Mouse (Mus musculus) small intestine, adult 2 months (tissue): ENCODE data around the gene Tsc2. TPM values are rescaled to one million over a fixed set of nuclear protein-coding genes. Genes with fewer than 3 reads are reported as not detected.
A peak's percentile ranks its signal among the peaks of the same experiment; 100 is the strongest.

Experiments used
- H3K27ac ChIP-seq: fragments of 200-500 bp; 2 replicates; pipeline ENCODE4 v1.5.1; 2012; ENCODE audit warnings: low read depth, low read length, control low read depth, inconsistent platforms; ENCODE audit not compliant: insufficient read depth
- H3K27me3 ChIP-seq: fragments of 200-500 bp; 2 replicates; pipeline ENCODE4 v1.6.1; 2012; ENCODE audit warnings: mild to moderate bottlenecking, moderate library complexity, low read length, inconsistent platforms; ENCODE audit not compliant: control insufficient read depth, insufficient read depth
- H3K36me3 ChIP-seq: fragments of 200-500 bp; 2 replicates; pipeline ENCODE4 v1.6.1; 2012; ENCODE audit warnings: mild to moderate bottlenecking, low read length, control low read depth, inconsistent platforms; ENCODE audit not compliant: control insufficient read depth, insufficient read depth
- H3K4me1 ChIP-seq: fragments of 200-500 bp; 2 replicates; pipeline ENCODE4 v1.6.1; 2012; ENCODE audit warnings: low read length, inconsistent platforms, mixed read lengths; ENCODE audit not compliant: control insufficient read depth, insufficient read depth, insufficient read length
- H3K4me3 ChIP-seq: fragments of 200-500 bp; 2 replicates; pipeline ENCODE4 v1.5.1; 2012; ENCODE audit warnings: low read depth, mild to moderate bottlenecking, control low read depth, inconsistent platforms, low read length, moderate library complexity
- CTCF ChIP-seq: fragments of 200-500 bp; IDR thresholded peaks from 2 replicates; pipeline ENCODE4 v1.5.1; 2012; ENCODE audit warnings: low read depth, mild to moderate bottlenecking, control low read depth, inconsistent platforms, low read length, moderate library complexity, mixed read lengths; ENCODE audit not compliant: insufficient replicate concordance, insufficient read length; ENCODE audit errors: extremely low read depth
- POLR2A ChIP-seq: fragments of 200-500 bp; IDR thresholded peaks from 2 replicates; pipeline ENCODE4 v1.6.1; 2012; ENCODE audit warnings: low read depth, mild to moderate bottlenecking, control low read depth, inconsistent platforms, low read length, moderate library complexity
- WGBS: fragments of 180-500 bp; shearing (Covaris S2); methylation state at CpG from one replicate; pipeline ENCODE4 v1.1.7; 2018; 5-methylcytosine and 5-hydroxymethylcytosine counted together
- polyA plus RNA-seq: library from polyadenylated mRNA; depleted of rRNA; stranded (reverse); fragments of >200 nt; gene quantifications from 2 replicates; pipeline ENCODE4 v1.2.3, GENCODE M21; 2012

Tsc2 gene
- polyA plus RNA-seq, 1 experiment: 83.5 TPM

GRCm38 (mm10) chr17:24558600-24559099 is 73.8 kb downstream of the Tsc2 start:
- 71% methylated on average over 4 of the region's 4 CpGs for WGBS
- peak overlapping the region; percentile 62; the same call in 1 of the 2 replicates for H3K27ac ChIP-seq

GRCm38 (mm10) chr17:24557091-24557490 is 75.3 kb downstream of the Tsc2 start:
- H3K36me3 ChIP-seq: no peaks in the 10 kb centered on the region
- no peak overlapping the region for H3K4me3 ChIP-seq
- H3K4me1 ChIP-seq: peaks cover 3% of the 10 kb centered on the region; the same call in 1 of the 2 replicates
- peak overlapping the region; percentile 14; the same call in 1 of the 2 replicates for H3K27ac ChIP-seq
- H3K27me3 ChIP-seq: no peaks in the 10 kb centered on the region
- 78% methylated on average over 7 of the region's 7 CpGs for WGBS
- no peak for TF ChIP-seq POLR2A
- TF ChIP-seq CTCF: no peak

More at GRCm38 (mm10) chr17:24558600-24559099, 73.8 kb downstream of the Tsc2 start:
- Histone ChIP-seq H3K4me1 (peaks cover 3% of the 10 kb centered on the region; the same call in 1 of the 2 replicates), H3K27me3 (no peaks in the 10 kb centered on the region), H3K4me3 (no peak overlapping the region), H3K36me3 (no peaks in the 10 kb centered on the region)
- TF ChIP-seq POLR2A: no peak
- TF ChIP-seq CTCF: no peak

- peaks cover 12% of the 10 kb centered on the region for H3K4me1 ChIP-seq
- H3K27me3 ChIP-seq: no peaks in the 10 kb centered on the region
- H3K36me3 ChIP-seq: no peaks in the 10 kb centered on the region
- 61% methylated on average over 3 of the region's 3 CpGs for WGBS
- TF ChIP-seq CTCF: no peak
- no peak for TF ChIP-seq POLR2A
- H3K4me3 ChIP-seq: peak overlapping the region; percentile 77
- peak overlapping the region; percentile 79 for H3K27ac ChIP-seq
These were observed 81.4 kb downstream of the Tsc2 start for GRCm38 (mm10) chr17:24551050-24551444.

GRCm38 (mm10) chr17:24550416-24551049 is 81.9 kb downstream of the Tsc2 start:
- no peaks in the 10 kb centered on the region for H3K36me3 ChIP-seq
- peak overlapping the region; percentile 77 for H3K4me3 ChIP-seq
- no peak for TF ChIP-seq POLR2A
- TF ChIP-seq CTCF: peak; percentile 9; the same call in 1 of the 2 replicates
- 2% methylated on average over 44 of the region's 44 CpGs for WGBS
- no peaks in the 10 kb centered on the region for H3K27me3 ChIP-seq
- H3K27ac ChIP-seq: peak overlapping the region; percentile 79
- H3K4me1 ChIP-seq: peaks cover 12% of the 10 kb centered on the region

- Histone ChIP-seq H3K4me1 (peaks cover 12% of the 10 kb centered on the region), H3K4me3 (peak within 1 kb of the TSS; percentile 77), H3K36me3 (no peaks in the 10 kb centered on the region), H3K27me3 (no peaks in the 10 kb centered on the region), H3K27ac (peak within 1 kb of the TSS; percentile 85)
- TF ChIP-seq POLR2A (peak; percentile 92), CTCF (0 out of 2 replicates have a peak, but pooled peaks have one; percentile 10)
- under 1% methylated on average over 72 of the region's 72 CpGs for WGBS
These were observed 82.6 kb downstream of the Tsc2 start, which contains the start of gene Pkd1 for GRCm38 (mm10) chr17:24549618-24550415. TSS of gene Pkd1 (plus strand) at chr17:24549834.

- Histone ChIP-seq H3K27ac (peak overlapping the region; percentile 85), H3K4me3 (peak overlapping the region; percentile 67), H3K36me3 (no peaks in the 10 kb centered on the region), H3K4me1 (peaks cover 12% of the 10 kb centered on the region), H3K27me3 (no peaks in the 10 kb centered on the region)
- TF ChIP-seq CTCF (no peak), POLR2A (no peak)
- WGBS: under 1% methylated on average over 23 of the region's 23 CpGs
These were observed 83.4 kb downstream of the Tsc2 start for GRCm38 (mm10) chr17:24548921-24549617.

- 9% methylated on average over 9 of the region's 9 CpGs for WGBS
These were observed 84.0 kb downstream of the Tsc2 start for GRCm38 (mm10) chr17:24548435-24548834.

More at GRCm38 (mm10) chr17:24548435-24548834, 84.0 kb downstream of the Tsc2 start:
- peak overlapping the region; percentile 85 for H3K27ac ChIP-seq
- peak overlapping the region; percentile 67 for H3K4me3 ChIP-seq
- peaks cover 12% of the 10 kb centered on the region for H3K4me1 ChIP-seq
- H3K27me3 ChIP-seq: no peaks in the 10 kb centered on the region
- no peak for TF ChIP-seq POLR2A
- no peaks in the 10 kb centered on the region for H3K36me3 ChIP-seq
